Comparison of ENCODE assay signal across 8 mouse cellular contexts in genomic region chr13:48497693-48498221, GRCm38 (mm10). TPM values are rescaled to one million over a fixed set of nuclear protein-coding genes. Genes with fewer than 3 reads are reported as not detected.
DNase-seq lines count a peak whose midpoint lies in the region; ATAC-seq lines count a peak whose summit lies in the region.

No protein-coding gene starts in this region.

- peak; percentile 40 for DNase-seq in gastrocnemius, adult 18-20 months (ENCODE audit: low spot score)
- DNase-seq in gastrocnemius, postnatal 25 days: no peak
- peak; percentile 53 for DNase-seq in cerebellum, adult 9-10 months
- peak; percentile 70 to 78 for DNase-seq in layer of hippocampus, postnatal 14 days (ENCODE audit: low spot score in 2 of 2)
- peak; percentile 70 for DNase-seq in lung, postnatal 10 days
- DNase-seq in right cerebral cortex, postnatal 10 days (ENCODE audit: low spot score in 2 of 2): peak; percentile 81 to 87

- no peaks in the 10 kb centered on the region for H3K9me3 ChIP-seq in hindbrain, embryonic 15.5 days

- H3K27ac ChIP-seq in hindbrain, embryonic 15.5 days (replicated peaks): 0 out of 2 replicates have a peak overlapping the region, but pooled peaks have one; percentile 42

- peak overlapping the region; percentile 29 for H3K4me3 ChIP-seq in hindbrain, embryonic 15.5 days

- peak overlapping the region; percentile 45 for H3K4me2 ChIP-seq in hindbrain, embryonic 15.5 days

- H3K9ac ChIP-seq in hindbrain, embryonic 15.5 days: no peak overlapping the region

- H3K36me3 ChIP-seq in hindbrain, embryonic 15.5 days: peaks cover 31% of the 10 kb centered on the region

- H3K4me1 ChIP-seq in hindbrain, embryonic 15.5 days (replicated peaks): peaks cover 14% of the 10 kb centered on the region

- ATAC-seq in frontal cortex, adult (ENCODE audit: low TSS enrichment): peak; percentile 99
- ATAC-seq in hindbrain, embryonic 15.5 days (ENCODE audit: low FRiP score, low read depth): peak; percentile 99

- 8% methylated on average over 15 of the region's 15 CpGs for WGBS in hindbrain, embryonic 15.5 days

- H3K27me3 ChIP-seq in hindbrain, embryonic 15.5 days: no peaks in the 10 kb centered on the region

RNA-seq across cellular contexts. Expression of gene Zfp169, which starts 15.5 kb away (rescaled TPM):
- total RNA-seq in gastrocnemius, adult 18-20 months (2021): 1 to 10 TPM; 3.1 to 4.0 TPM
- total RNA-seq in gastrocnemius, postnatal 25 days (2021): 1 to 10 TPM; 2.0 to 2.2 TPM
- 4.4 and 5.6 TPM in 2 replicates for polyA plus RNA-seq in hindbrain, embryonic 15.5 days (2015; fragmentation: Nextera tagmentation; extraction: Ambion mirVana)
- 10 to 100 TPM; 21.4 to 21.8 TPM for total RNA-seq in layer of hippocampus, postnatal 14 days (2021)

RNA-seq across cellular contexts. Expression of gene A830005F24Rik, which starts 15.6 kb away (rescaled TPM):
- under 1 TPM; 0.31 to 0.41 TPM for total RNA-seq in gastrocnemius, adult 18-20 months (2021)
- not detected for total RNA-seq in gastrocnemius, postnatal 25 days (2021)
- 2.8 and 3.3 TPM in 2 replicates for polyA plus RNA-seq in hindbrain, embryonic 15.5 days (2015; fragmentation: Nextera tagmentation; extraction: Ambion mirVana)
- 1 to 10 TPM; 1.0 to 2.2 TPM for total RNA-seq in layer of hippocampus, postnatal 14 days (2021)

Comparison
In these comparisons a context has a peak if more than half of its experiments do, and no peak if none do; other contexts are left out.
1. RNA of gene Zfp169, which starts 15.5 kb away (total RNA-seq): 21.4 to 21.8 TPM in layer of hippocampus, postnatal 14 days; 3.1 to 4.0 TPM in gastrocnemius, adult 18-20 months and 2.0 to 2.2 TPM in gastrocnemius, postnatal 25 days; every median in the first group is over 4 times any median in the second.